Mouse (Mus musculus) ES-E14 (cell line): ENCODE measurements around the gene Dnajc2. TPM values are rescaled to one million over a fixed set of nuclear protein-coding genes. Genes with fewer than 3 reads are reported as not detected.
A peak's percentile ranks its signal among the peaks of the same experiment; 100 is the strongest.

Experiments used
- DNase-seq: peaks from one replicate; pipeline ENCODE4 v3.0.0-alpha.2; 2013; ENCODE audit warnings: low read depth, low spot score
- H3K27ac ChIP-seq: 2 replicates; pipeline ENCODE4 v1.5.1; 2012; ENCODE audit warnings: low read depth, mild to moderate bottlenecking, low read length, moderate library complexity, mixed read lengths; ENCODE audit not compliant: poor library complexity, insufficient read depth, severe bottlenecking
- H3K36me3 ChIP-seq: 2 replicates; pipeline ENCODE4 v1.6.1; 2012; ENCODE audit warnings: mild to moderate bottlenecking, low read length, moderate library complexity, mixed read lengths; ENCODE audit not compliant: control insufficient read depth, poor library complexity, insufficient read depth, severe bottlenecking
- H3K4me1 ChIP-seq, 2 experiments: fragments of 150-350 bp in 1 of 2; sonication (generic) in 1 of 2; 2 replicates each; pipeline ENCODE4 v1.6.1; 2012; ENCODE audit warnings: low read length in 2 of 2, mild to moderate bottlenecking in 1 of 2, mixed read lengths in 1 of 2; ENCODE audit not compliant: control insufficient read depth in 2 of 2, insufficient read depth in 2 of 2, poor library complexity in 1 of 2
- H3K4me3 ChIP-seq, 2 experiments: fragments of 150-350 bp in 1 of 2; sonication (generic) in 1 of 2; 2 replicates each; pipeline ENCODE4 v1.5.1; 2012; ENCODE audit warnings: low read length in 2 of 2, low read depth in 1 of 2, mild to moderate bottlenecking in 1 of 2, mixed read lengths in 1 of 2; ENCODE audit not compliant: insufficient read depth in 1 of 2, poor library complexity in 1 of 2, severe bottlenecking in 1 of 2
- H3K9ac ChIP-seq: 2 replicates; pipeline ENCODE4 v1.6.1; 2012; ENCODE audit warnings: low read depth, mild to moderate bottlenecking, low read length, mixed read lengths; ENCODE audit not compliant: poor library complexity, insufficient read depth, severe bottlenecking
- H3K9me3 ChIP-seq: fragments of 150-350 bp; sonication (generic); 2 replicates; pipeline ENCODE4 v1.6.1; 2012; ENCODE audit warnings: low read depth, mild to moderate bottlenecking, low read length; ENCODE audit not compliant: control insufficient read depth, insufficient read depth
- CHD2 ChIP-seq: IDR thresholded peaks from 2 replicates; pipeline ENCODE4 v1.6.1; 2014; ENCODE audit warnings: mild to moderate bottlenecking, low read depth, low read length, inconsistent platforms
- HCFC1 ChIP-seq: IDR thresholded peaks from 2 replicates; pipeline ENCODE4 v1.6.1; 2012; ENCODE audit warnings: low read length, inconsistent platforms, borderline replicate concordance; ENCODE audit not compliant: insufficient read depth
- MAFK ChIP-seq: IDR thresholded peaks from 2 replicates; pipeline ENCODE4 v1.6.1; 2014; ENCODE audit warnings: mild to moderate bottlenecking, low read depth, low read length, inconsistent platforms; ENCODE audit not compliant: insufficient read depth
- ZC3H11A ChIP-seq: IDR thresholded peaks from 2 replicates; pipeline ENCODE4 v1.6.1; 2012; ENCODE audit warnings: low read depth, mild to moderate bottlenecking, inconsistent platforms, low read length, borderline replicate concordance
- ZNF384 ChIP-seq: IDR thresholded peaks from 2 replicates; pipeline ENCODE4 v1.6.1; 2012; ENCODE audit warnings: low read depth, low read length, inconsistent platforms
- in situ Hi-C, 2 experiments: fragments of 600-800 bp; cut with MboI; formaldehyde crosslinking; loops; one replicate each; pipeline ENCODE4 v1.15.1; 2025; ENCODE audit warnings: low sequenced_read_pairs in 2 of 2, inconsistent platforms in 1 of 2; ENCODE audit not compliant: unreplicated experiment in 2 of 2
- total RNA-seq: library from RNA; depleted of rRNA; stranded (reverse); fragments of 300-350 nt; gene quantifications from 2 replicates; pipeline ENCODE4 v1.2.3, GENCODE M21; 2012

The Dnajc2 gene
- total RNA-seq, 1 experiment = 96.0 TPM

- no peaks in the 10 kb centered on the region for H3K4me1 ChIP-seq
- in situ Hi-C loops = loop anchor here in 1 of 2 experiments (25.0 kb wide), 1 partner anchor 769 kb away; no protein-coding TSS in a partner anchor
- H3K36me3 ChIP-seq = peaks cover 37% of the 10 kb centered on the region
- no peak for DNase-seq
- no peak overlapping the region for H3K4me3 ChIP-seq
- no peak overlapping the region for H3K27ac ChIP-seq
- TF ChIP-seq ZC3H11A (no peak), HCFC1 (no peak), ZNF384 (no peak)
- no peak overlapping the region for H3K9ac ChIP-seq
- H3K9me3 ChIP-seq = no peaks in the 10 kb centered on the region
These were observed 16.5 kb downstream of the Dnajc2 start for GRCm38 (mm10) chr5:21768506-21768905.

- H3K9me3 ChIP-seq = no peaks in the 10 kb centered on the region
- H3K9ac ChIP-seq = no peak overlapping the region
- DNase-seq = no peak
- no peak overlapping the region for H3K27ac ChIP-seq
- no peak overlapping the region for H3K4me3 ChIP-seq
- in situ Hi-C loops = no loop called here
- no peaks in the 10 kb centered on the region for H3K4me1 ChIP-seq
- no peak for TF ChIP-seq CHD2
- no peak for TF ChIP-seq ZC3H11A
- no peak for TF ChIP-seq HCFC1
- no peak for TF ChIP-seq ZNF384
- no peak for TF ChIP-seq MAFK
- H3K36me3 ChIP-seq = peaks cover 24% of the 10 kb centered on the region
These were observed 39.1 kb downstream of the Dnajc2 start for GRCm38 (mm10) chr5:21745966-21746365.

GRCm38 (mm10) chr5:21744651-21745050 lies 40.4 kb downstream of the Dnajc2 start:
- in situ Hi-C loops = no loop called here
- Histone ChIP-seq H3K4me3 (no peak overlapping the region), H3K4me1 (peaks cover 1 to 2% of the 10 kb centered on the region in 2 experiments; a peak in 2 of 4 replicates), H3K9me3 (no peaks in the 10 kb centered on the region), H3K27ac (no peak overlapping the region), H3K36me3 (peaks cover 26% of the 10 kb centered on the region), H3K9ac (no peak overlapping the region)
- TF ChIP-seq CHD2 (no peak), HCFC1 (no peak), ZC3H11A (no peak), ZNF384 (no peak), MAFK (no peak)
- DNase-seq = no peak

- Histone ChIP-seq H3K4me3 (no peak overlapping the region), H3K9me3 (no peaks in the 10 kb centered on the region), H3K27ac (no peak overlapping the region), H3K4me1 (peaks cover 1 to 5% of the 10 kb centered on the region in 2 experiments; a peak in 2 of 4 replicates), H3K9ac (no peak overlapping the region), H3K36me3 (peaks cover 29% of the 10 kb centered on the region)
- DNase-seq = no peak
- TF ChIP-seq CHD2 = no peak
- TF ChIP-seq ZNF384 = no peak
- no peak for TF ChIP-seq MAFK
- no peak for TF ChIP-seq ZC3H11A
- no peak for TF ChIP-seq HCFC1
- in situ Hi-C loops = no loop called here
These were observed 41.4 kb downstream of the Dnajc2 start for GRCm38 (mm10) chr5:21743606-21744005.

GRCm38 (mm10) chr5:21739881-21740280 lies 45.2 kb downstream of the Dnajc2 start:
- DNase-seq = no peak
- peak overlapping the region; percentile 34; the same call in 1 of the 2 replicates for H3K27ac ChIP-seq
- no peak overlapping the region for H3K4me3 ChIP-seq
- H3K4me1 ChIP-seq = peaks cover 1 to 6% of the 10 kb centered on the region in 2 experiments; a peak in 2 of 4 replicates
- peaks cover 19% of the 10 kb centered on the region for H3K36me3 ChIP-seq
- H3K9ac ChIP-seq = peak overlapping the region; percentile 50; the same call in 1 of the 2 replicates
- TF ChIP-seq MAFK (no peak), ZNF384 (no peak), ZC3H11A (no peak), CHD2 (no peak), HCFC1 (no peak)
- H3K9me3 ChIP-seq = no peaks in the 10 kb centered on the region
- in situ Hi-C loops = no loop called here
